Mouse (Mus musculus): Measurements from ENCODE around the gene Zfp106. TPM values are rescaled to one million over a fixed set of nuclear protein-coding genes. Genes with fewer than 3 reads are reported as not detected.

Zfp106 gene
- total RNA-seq, 2 experiments from 2014 or later, result 169 to 182 TPM

GRCm38 (mm10) chr2:120539333-120539732 is 24.3 kb downstream of the Zfp106 start:
- Histone ChIP-seq H3K4me3 (no peak overlapping the region), H3K27ac (peak overlapping the region; percentile 24; the same call in 1 of the 2 replicates)
- intact Hi-C loops (cut with DNase I), result loop anchor here (5.0 kb wide), 1 partner anchor 133 kb away; no protein-coding TSS in a partner anchor
- TF ChIP-seq CTCF (IDR thresholded peaks at IDR 0.05), result no peak
- DNase-seq (ENCODE audit: extremely low spot score in 1 of 2, low spot score in 2 of 2), result no peak

GRCm38 (mm10) chr2:120531223-120531622 is 32.4 kb downstream of the Zfp106 start:
- DNase-seq (ENCODE audit: extremely low spot score in 1 of 2, low spot score in 2 of 2), result no peak
- intact Hi-C loops (cut with DNase I), result no loop called here
- H3K27ac ChIP-seq, result no peak overlapping the region
- no peak overlapping the region for H3K4me3 ChIP-seq
- no peak for TF ChIP-seq CTCF (IDR thresholded peaks at IDR 0.05)

- no peak for DNase-seq (ENCODE audit: extremely low spot score in 1 of 2, low spot score in 2 of 2)
These were observed 34.1 kb downstream of the Zfp106 start for GRCm38 (mm10) chr2:120529531-120529930.

GRCm38 (mm10) chr2:120526771-120527170 is 36.9 kb downstream of the Zfp106 start:
- TF ChIP-seq CTCF (IDR thresholded peaks at IDR 0.05), result no peak
- no peak overlapping the region for H3K27ac ChIP-seq
- DNase-seq (ENCODE audit: extremely low spot score in 1 of 2, low spot score in 2 of 2), result no peak
- H3K4me3 ChIP-seq, result no peak overlapping the region
- intact Hi-C loops (cut with DNase I), result no loop called here

More at GRCm38 (mm10) chr2:120529531-120529930, 34.1 kb downstream of the Zfp106 start:
- TF ChIP-seq CTCF (IDR thresholded peaks at IDR 0.05), result peak; percentile 11
- intact Hi-C loops (cut with DNase I), result no loop called here
- H3K27ac ChIP-seq, result no peak overlapping the region
- no peak overlapping the region for H3K4me3 ChIP-seq

GRCm38 (mm10) chr2:120518547-120519210 is 45.0 kb downstream of the Zfp106 start:
- intact Hi-C loops (cut with DNase I), result no loop called here
- Histone ChIP-seq H3K4me3 (no peak overlapping the region), H3K27ac (no peak overlapping the region)
- DNase-seq (ENCODE audit: extremely low spot score in 1 of 2, low spot score in 2 of 2), result no peak
- no peak for TF ChIP-seq CTCF (IDR thresholded peaks at IDR 0.05)

GRCm38 (mm10) chr2:120514181-120514580 is 49.5 kb downstream of the Zfp106 start:
- H3K4me3 ChIP-seq, result no peak overlapping the region
- DNase-seq (ENCODE audit: extremely low spot score in 1 of 2, low spot score in 2 of 2), result no peak
- H3K27ac ChIP-seq, result no peak overlapping the region
- TF ChIP-seq CTCF (IDR thresholded peaks at IDR 0.05), result no peak
- intact Hi-C loops (cut with DNase I), result no loop called here

- no peak for TF ChIP-seq CTCF (IDR thresholded peaks at IDR 0.05)
- intact Hi-C loops (cut with DNase I), result no loop called here
- Histone ChIP-seq H3K4me3 (no peak overlapping the region), H3K27ac (no peak overlapping the region)
- no peak for DNase-seq (ENCODE audit: extremely low spot score in 1 of 2, low spot score in 2 of 2)
These were observed 59.7 kb downstream of the Zfp106 start for GRCm38 (mm10) chr2:120503992-120504391.

GRCm38 (mm10) chr2:120503094-120503493 is 60.5 kb downstream of the Zfp106 start:
- no peak overlapping the region for H3K4me3 ChIP-seq
- DNase-seq (ENCODE audit: extremely low spot score in 1 of 2, low spot score in 2 of 2), result no peak
- intact Hi-C loops (cut with DNase I), result no loop called here
- no peak for TF ChIP-seq CTCF (IDR thresholded peaks at IDR 0.05)
- no peak overlapping the region for H3K27ac ChIP-seq

- DNase-seq (ENCODE audit: extremely low spot score in 1 of 2, low spot score in 2 of 2), result no peak
- intact Hi-C loops (cut with DNase I), result no loop called here
- Histone ChIP-seq H3K27ac (no peak overlapping the region), H3K4me3 (no peak overlapping the region)
- TF ChIP-seq CTCF (IDR thresholded peaks at IDR 0.05), result no peak
These were observed 61.0 kb downstream of the Zfp106 start for GRCm38 (mm10) chr2:120502605-120502990.

- Histone ChIP-seq H3K27ac (no peak overlapping the region), H3K4me3 (no peak overlapping the region)
- no peak for TF ChIP-seq CTCF (IDR thresholded peaks at IDR 0.05)
- DNase-seq (ENCODE audit: extremely low spot score in 1 of 2, low spot score in 2 of 2), result no peak
- intact Hi-C loops (cut with DNase I), result no loop called here
These were observed 61.6 kb downstream of the Zfp106 start for GRCm38 (mm10) chr2:120501931-120502604.

GRCm38 (mm10) chr2:120501136-120501918 is 62.3 kb downstream of the Zfp106 start:
- Histone ChIP-seq H3K4me3 (no peak overlapping the region), H3K27ac (no peak overlapping the region)
- no peak for TF ChIP-seq CTCF (IDR thresholded peaks at IDR 0.05)
- DNase-seq (ENCODE audit: extremely low spot score in 1 of 2, low spot score in 2 of 2), result no peak
- intact Hi-C loops (cut with DNase I), result no loop called here

GRCm38 (mm10) chr2:120499971-120500471 is 63.6 kb downstream of the Zfp106 start:
- DNase-seq (ENCODE audit: extremely low spot score in 1 of 2, low spot score in 2 of 2), result no peak
- no peak for TF ChIP-seq CTCF (IDR thresholded peaks at IDR 0.05)
- intact Hi-C loops (cut with DNase I), result no loop called here
- no peak overlapping the region for H3K4me3 ChIP-seq
- no peak overlapping the region for H3K27ac ChIP-seq

Measured in left cerebral cortex, adult 2 months (tissue).